Mouse (Mus musculus): ENCODE results near the gene Dtnb. TPM values are rescaled to one million over a fixed set of nuclear protein-coding genes. Genes with fewer than 3 reads are reported as not detected.

Dtnb gene
- polyA plus RNA-seq, 1 experiment from 2014 or later, result 40.7 TPM

- H3K27me3 ChIP-seq (ENCODE audit: insufficient read depth, low read length), result no peaks in the 10 kb centered on the region
- ATAC-seq (ENCODE audit: low FRiP score, low TSS enrichment), result peak; percentile 47; the same call in 1 of the 2 replicates
- H3K9ac ChIP-seq (replicated peaks; ENCODE audit: low read length), result no peak overlapping the region
- H3K36me3 ChIP-seq (ENCODE audit: insufficient read depth, low read length), result no peaks in the 10 kb centered on the region
- 39% methylated on average over 5 of the region's 5 CpGs for WGBS
- no peaks in the 10 kb centered on the region for H3K9me3 ChIP-seq (ENCODE audit: low read length)
- H3K4me2 ChIP-seq (replicated peaks; ENCODE audit: low read depth, low read length), result no peak overlapping the region
- peaks cover 5% of the 10 kb centered on the region for H3K4me1 ChIP-seq (ENCODE audit: insufficient read depth, low read length)
- H3K27ac ChIP-seq (ENCODE audit: low read length), result peak overlapping the region; percentile 39; the same call in 1 of the 2 replicates
- H3K4me3 ChIP-seq (ENCODE audit: low read length), result no peak overlapping the region
Measured at GRCm38 (mm10) chr12:3568461-3568991, 3.7 kb upstream of the Dtnb start.

DNA sequence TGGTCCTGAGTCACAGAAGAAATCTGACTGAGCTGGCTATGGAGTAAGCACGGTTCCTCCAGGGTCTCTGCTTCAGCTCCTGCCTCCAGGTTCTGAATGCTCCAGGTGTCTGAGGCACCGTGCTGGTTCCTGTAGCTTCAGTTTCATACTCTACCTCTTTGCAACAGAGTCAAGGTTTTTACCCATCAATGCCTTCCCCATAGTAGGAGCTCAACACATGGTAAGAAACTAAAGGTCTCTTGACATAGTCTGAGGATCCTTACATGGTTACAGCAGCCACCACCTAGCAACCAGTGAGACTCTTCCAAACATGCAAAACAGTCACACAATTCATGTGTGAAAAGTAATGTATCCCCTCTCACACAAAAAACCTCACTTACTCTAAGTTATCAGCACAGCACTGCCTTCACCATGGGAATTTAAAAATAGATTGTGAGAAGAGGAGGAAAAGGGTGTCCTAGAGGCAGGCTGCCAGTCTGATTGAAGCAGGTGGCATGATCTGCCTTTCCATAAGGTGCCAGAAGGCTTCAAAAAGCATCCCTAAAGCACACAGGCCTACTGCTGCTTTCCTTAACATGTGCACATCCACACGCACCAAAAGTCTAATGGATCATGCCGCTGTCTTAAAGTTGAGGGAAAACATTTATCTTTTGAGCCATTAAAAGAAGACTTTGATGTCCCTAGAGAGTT lies 1.3 kb upstream of the Dtnb start:
- no peak overlapping the region for H3K9ac ChIP-seq (replicated peaks; ENCODE audit: low read length)
- H3K36me3 ChIP-seq (ENCODE audit: insufficient read depth, low read length), result no peaks in the 10 kb centered on the region
- H3K9me3 ChIP-seq (ENCODE audit: low read length), result no peaks in the 10 kb centered on the region
- H3K27me3 ChIP-seq (ENCODE audit: insufficient read depth, low read length), result no peaks in the 10 kb centered on the region
- 79% methylated on average over 4 of the region's 4 CpGs for WGBS
- ATAC-seq (ENCODE audit: low FRiP score, low TSS enrichment), result no peak
- peaks cover 12% of the 10 kb centered on the region for H3K4me1 ChIP-seq (ENCODE audit: insufficient read depth, low read length)
- no peak overlapping the region for H3K27ac ChIP-seq (ENCODE audit: low read length)
- no peak overlapping the region for H3K4me2 ChIP-seq (replicated peaks; ENCODE audit: low read depth, low read length)
- no peak overlapping the region for H3K4me3 ChIP-seq (ENCODE audit: low read length)

GRCm38 (mm10) chr12:3572581-3573397 lies 608 bp downstream of the Dtnb start:
- WGBS, result 1% methylated on average over 49 of the region's 53 CpGs

GRCm38 (mm10) chr12:3573410-3573809 lies 1.2 kb downstream of the Dtnb start:
- H3K36me3 ChIP-seq (ENCODE audit: insufficient read depth, low read length), result no peaks in the 10 kb centered on the region
- H3K9me3 ChIP-seq (ENCODE audit: low read length), result no peaks in the 10 kb centered on the region
- 26% methylated on average over 6 of the region's 6 CpGs for WGBS
- peak overlapping the region; percentile 96 for H3K27ac ChIP-seq (ENCODE audit: low read length)
- no peaks in the 10 kb centered on the region for H3K27me3 ChIP-seq (ENCODE audit: insufficient read depth, low read length)
- peak overlapping the region; percentile 76 for H3K4me3 ChIP-seq (ENCODE audit: low read length)
- H3K9ac ChIP-seq (replicated peaks; ENCODE audit: low read length), result peak overlapping the region; percentile 94
- H3K4me1 ChIP-seq (ENCODE audit: insufficient read depth, low read length), result peaks cover 12% of the 10 kb centered on the region
- peak overlapping the region; percentile 71 for H3K4me2 ChIP-seq (replicated peaks; ENCODE audit: low read depth, low read length)
- ATAC-seq (ENCODE audit: low FRiP score, low TSS enrichment), result no peak

More at GRCm38 (mm10) chr12:3572581-3573397, 608 bp downstream of the Dtnb start:
- ATAC-seq (ENCODE audit: low FRiP score, low TSS enrichment), result peak; percentile 77
- Histone ChIP-seq H3K27ac (ENCODE audit: low read length) (peak overlapping the region; percentile 96), H3K9me3 (ENCODE audit: low read length) (no peaks in the 10 kb centered on the region), H3K27me3 (ENCODE audit: insufficient read depth, low read length) (no peaks in the 10 kb centered on the region), H3K36me3 (ENCODE audit: insufficient read depth, low read length) (no peaks in the 10 kb centered on the region), H3K4me2 (replicated peaks; ENCODE audit: low read depth, low read length) (peak overlapping the region; percentile 71), H3K4me3 (ENCODE audit: low read length) (peak overlapping the region; percentile 76), H3K9ac (replicated peaks; ENCODE audit: low read length) (peak overlapping the region; percentile 94), H3K4me1 (ENCODE audit: insufficient read depth, low read length) (peaks cover 12% of the 10 kb centered on the region)

GRCm38 (mm10) chr12:3574670-3575069 lies 2.5 kb downstream of the Dtnb start:
- H3K36me3 ChIP-seq (ENCODE audit: insufficient read depth, low read length), result no peaks in the 10 kb centered on the region
- WGBS, result 91% methylated on average over 4 of the region's 4 CpGs
- H3K4me3 ChIP-seq (ENCODE audit: low read length), result no peak overlapping the region
- no peaks in the 10 kb centered on the region for H3K9me3 ChIP-seq (ENCODE audit: low read length)
- H3K27ac ChIP-seq (ENCODE audit: low read length), result no peak overlapping the region
- ATAC-seq (ENCODE audit: low FRiP score, low TSS enrichment), result no peak
- H3K27me3 ChIP-seq (ENCODE audit: insufficient read depth, low read length), result no peaks in the 10 kb centered on the region
- peaks cover 12% of the 10 kb centered on the region for H3K4me1 ChIP-seq (ENCODE audit: insufficient read depth, low read length)
- H3K9ac ChIP-seq (replicated peaks; ENCODE audit: low read length), result no peak overlapping the region
- H3K4me2 ChIP-seq (replicated peaks; ENCODE audit: low read depth, low read length), result no peak overlapping the region

GRCm38 (mm10) chr12:3579958-3580530 lies 7.9 kb downstream of the Dtnb start:
- Histone ChIP-seq H3K27ac (ENCODE audit: low read length) (no peak overlapping the region), H3K9ac (replicated peaks; ENCODE audit: low read length) (no peak overlapping the region), H3K4me3 (ENCODE audit: low read length) (no peak overlapping the region), H3K9me3 (ENCODE audit: low read length) (no peaks in the 10 kb centered on the region), H3K27me3 (ENCODE audit: insufficient read depth, low read length) (no peaks in the 10 kb centered on the region), H3K4me2 (replicated peaks; ENCODE audit: low read depth, low read length) (no peak overlapping the region), H3K36me3 (ENCODE audit: insufficient read depth, low read length) (no peaks in the 10 kb centered on the region), H3K4me1 (ENCODE audit: insufficient read depth, low read length) (peaks cover 3% of the 10 kb centered on the region)
- ATAC-seq (ENCODE audit: low FRiP score, low TSS enrichment), result no peak
- WGBS, result 77% methylated on average over 2 of the region's 2 CpGs

DNA sequence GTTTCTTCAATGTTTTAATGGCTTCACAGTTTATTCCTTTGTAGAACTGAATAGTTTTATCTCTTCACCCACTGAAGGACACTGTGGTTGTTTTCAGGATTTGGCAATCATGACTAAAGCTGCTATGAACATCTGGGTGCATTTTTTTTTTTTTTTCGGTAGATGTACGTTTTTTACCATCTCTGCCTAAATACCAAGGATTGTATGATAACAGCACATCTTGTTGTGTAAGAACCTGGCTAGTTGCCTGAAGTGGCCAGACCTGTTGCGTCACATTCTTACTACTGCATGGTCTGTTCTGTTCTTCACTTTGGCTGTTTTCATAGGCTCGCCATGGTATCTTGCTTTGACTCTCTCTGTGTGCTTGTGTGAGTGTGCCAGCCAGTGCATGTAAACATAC lies 10.4 kb downstream of the Dtnb start:
- H3K4me3 ChIP-seq (ENCODE audit: low read length), result no peak overlapping the region
- no peaks in the 10 kb centered on the region for H3K9me3 ChIP-seq (ENCODE audit: low read length)
- H3K4me1 ChIP-seq (ENCODE audit: insufficient read depth, low read length), result peaks cover 6% of the 10 kb centered on the region
- no peaks in the 10 kb centered on the region for H3K36me3 ChIP-seq (ENCODE audit: insufficient read depth, low read length)
- 83% methylated on average over 4 of the region's 4 CpGs for WGBS
- no peak overlapping the region for H3K4me2 ChIP-seq (replicated peaks; ENCODE audit: low read depth, low read length)
- no peak overlapping the region for H3K27ac ChIP-seq (ENCODE audit: low read length)
- H3K9ac ChIP-seq (replicated peaks; ENCODE audit: low read length), result no peak overlapping the region
- no peaks in the 10 kb centered on the region for H3K27me3 ChIP-seq (ENCODE audit: insufficient read depth, low read length)
- no peak for ATAC-seq (ENCODE audit: low FRiP score, low TSS enrichment)

DNA sequence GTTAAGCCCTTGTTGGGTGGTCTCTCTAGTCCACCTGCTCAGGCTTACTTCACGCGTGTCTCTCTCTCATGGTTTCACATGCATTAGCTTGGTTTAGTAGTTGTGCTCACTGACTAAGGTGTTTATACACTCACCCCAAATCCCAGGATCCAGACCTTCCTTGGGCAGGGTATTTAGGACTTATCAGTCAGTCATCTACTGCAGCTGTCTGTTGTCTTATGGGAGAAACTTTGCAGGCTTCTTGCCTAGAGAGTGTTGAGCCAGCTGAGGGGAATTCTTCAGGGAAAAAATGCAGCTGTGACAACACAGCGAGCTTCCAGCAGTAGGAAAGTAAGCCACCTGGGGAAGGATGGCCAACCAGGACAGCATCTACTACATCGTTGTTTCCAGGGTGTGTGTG lies 13.3 kb downstream of the Dtnb start:
- WGBS, result 65% methylated on average over 4 of the region's 4 CpGs

GRCm38 (mm10) chr12:3587010-3587409 lies 14.8 kb downstream of the Dtnb start:
- WGBS, result 91% methylated on average over 1 of the region's 1 CpGs
- Histone ChIP-seq H3K36me3 (ENCODE audit: insufficient read depth, low read length) (peaks cover 12% of the 10 kb centered on the region; the same call in 1 of the 2 replicates), H3K27me3 (ENCODE audit: insufficient read depth, low read length) (no peaks in the 10 kb centered on the region), H3K27ac (ENCODE audit: low read length) (no peak overlapping the region), H3K4me2 (replicated peaks; ENCODE audit: low read depth, low read length) (no peak overlapping the region), H3K9me3 (ENCODE audit: low read length) (no peaks in the 10 kb centered on the region), H3K9ac (replicated peaks; ENCODE audit: low read length) (no peak overlapping the region), H3K4me1 (ENCODE audit: insufficient read depth, low read length) (peaks cover 6% of the 10 kb centered on the region), H3K4me3 (ENCODE audit: low read length) (no peak overlapping the region)
- no peak for ATAC-seq (ENCODE audit: low FRiP score, low TSS enrichment)

More for the DNA sequence above, 13.3 kb downstream of the Dtnb start:
- H3K27ac ChIP-seq (ENCODE audit: low read length), result no peak overlapping the region
- peaks cover 8% of the 10 kb centered on the region; the same call in 1 of the 2 replicates for H3K36me3 ChIP-seq (ENCODE audit: insufficient read depth, low read length)
- H3K9ac ChIP-seq (replicated peaks; ENCODE audit: low read length), result no peak overlapping the region
- no peak overlapping the region for H3K4me3 ChIP-seq (ENCODE audit: low read length)
- H3K4me1 ChIP-seq (ENCODE audit: insufficient read depth, low read length), result peaks cover 6% of the 10 kb centered on the region
- H3K27me3 ChIP-seq (ENCODE audit: insufficient read depth, low read length), result no peaks in the 10 kb centered on the region
- ATAC-seq (ENCODE audit: low FRiP score, low TSS enrichment), result no peak
- no peaks in the 10 kb centered on the region for H3K9me3 ChIP-seq (ENCODE audit: low read length)
- no peak overlapping the region for H3K4me2 ChIP-seq (replicated peaks; ENCODE audit: low read depth, low read length)
